Mouse (Mus musculus) spleen, adult 12 weeks (tissue): ENCODE data around the gene Bcl7a.

Experiments used
- DNase-seq: peaks from one replicate; pipeline ENCODE4 v3.0.0; 2022; ENCODE audit warnings: low spot score

Gene Bcl7a

DNA sequence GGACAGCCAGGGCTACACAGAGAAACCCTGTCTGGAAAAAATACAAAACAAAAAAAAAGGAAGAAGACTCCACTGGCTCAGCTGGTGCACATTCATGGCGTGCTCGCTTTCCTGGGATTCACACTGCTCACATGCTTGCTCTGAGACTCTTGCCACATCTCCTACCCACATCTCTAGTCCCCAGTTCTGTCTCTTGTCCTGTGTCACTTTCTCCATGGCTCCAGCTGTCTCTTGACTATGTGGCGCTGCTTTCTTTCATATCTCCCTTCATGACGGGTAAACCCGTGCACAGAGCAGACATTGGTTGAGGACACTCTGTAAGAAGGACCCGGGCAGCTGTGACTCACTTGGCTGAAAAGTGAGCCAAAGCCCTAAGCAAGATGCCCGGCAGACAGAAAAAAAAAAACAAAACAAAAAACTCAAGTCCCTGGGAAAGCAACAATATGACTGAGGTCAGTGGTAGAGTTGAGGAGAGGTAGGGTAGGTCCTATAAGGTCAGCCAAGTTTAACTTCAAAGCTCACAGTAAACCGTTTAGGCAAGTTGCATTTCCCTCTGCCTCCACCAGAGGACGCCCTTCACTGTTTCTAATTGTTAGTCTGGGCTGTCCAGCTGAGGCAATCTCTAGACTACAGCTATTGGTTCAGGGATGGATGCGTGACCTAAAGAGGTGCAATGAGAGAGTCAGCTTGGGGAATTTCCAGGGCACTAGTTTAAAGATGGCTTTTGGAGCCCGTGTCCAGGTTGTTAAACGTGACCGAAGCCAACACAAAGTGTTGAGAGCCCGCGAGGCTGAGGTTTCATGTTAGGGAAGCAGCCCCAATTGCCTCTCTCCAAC lies 33.7 kb downstream of the Bcl7a start:
- DNase-seq = peak; percentile 62

DNA sequence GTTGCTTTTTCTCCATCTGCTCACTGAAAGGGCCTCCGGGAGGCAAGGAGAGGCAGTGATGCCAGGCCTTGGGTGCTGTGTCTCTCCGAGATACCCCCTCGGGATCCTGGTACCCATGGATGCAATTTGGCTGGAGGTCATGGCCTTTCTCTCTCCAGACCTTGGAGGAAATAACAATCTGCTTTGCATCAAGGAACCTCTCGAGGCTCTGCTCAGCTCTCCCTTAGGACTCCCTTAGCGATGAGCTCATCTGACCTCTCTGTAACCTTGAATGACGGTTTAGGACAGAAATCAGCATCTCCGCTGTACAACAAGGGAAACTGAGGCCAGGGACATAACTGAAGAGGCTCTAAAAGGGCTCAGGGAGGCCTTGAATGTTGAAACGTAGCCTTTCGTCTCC lies 35.1 kb downstream of the Bcl7a start:
- no peak for DNase-seq

DNA sequence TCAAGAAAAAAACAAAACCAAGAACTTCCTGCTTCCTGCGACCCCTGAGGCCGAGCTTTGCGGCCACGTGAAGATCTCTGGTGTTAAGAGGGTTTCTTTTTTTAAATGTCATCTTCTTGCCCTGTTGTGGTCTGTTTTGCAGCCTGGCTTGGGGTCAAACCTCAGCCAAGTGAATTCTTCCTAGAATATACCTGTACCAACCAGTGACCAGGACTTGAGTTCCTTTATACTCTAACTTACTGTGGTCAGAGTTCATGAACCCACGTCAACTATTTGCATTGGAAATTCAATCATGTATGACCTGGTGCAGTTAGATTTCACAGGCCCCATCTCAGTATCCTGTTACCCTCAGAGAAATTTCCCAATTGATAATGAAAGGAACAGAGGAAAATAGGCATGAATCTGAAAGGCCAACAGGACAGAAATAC lies 35.9 kb downstream of the Bcl7a start:
- no peak for DNase-seq

DNA sequence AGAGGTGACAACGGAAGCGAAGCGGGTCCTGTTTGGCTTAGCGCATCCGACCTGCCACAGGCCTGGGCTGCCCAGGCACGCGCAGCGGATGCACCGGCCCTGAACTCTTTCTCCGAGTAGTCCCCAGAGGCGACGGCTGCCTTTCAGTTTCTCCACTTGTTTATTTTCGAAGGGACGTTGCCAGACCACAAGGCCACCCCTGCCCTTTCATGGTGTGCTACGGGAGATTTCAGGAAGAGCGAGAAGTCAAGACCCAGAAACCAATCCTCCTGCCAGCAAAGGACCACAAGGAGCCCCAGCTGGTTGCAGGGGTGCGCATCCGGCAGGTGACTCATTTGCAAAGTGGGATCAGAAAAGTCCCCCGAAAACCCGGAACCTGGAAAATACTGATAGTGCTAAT lies 38.3 kb downstream of the Bcl7a start:
- peak; percentile 29 for DNase-seq

DNA sequence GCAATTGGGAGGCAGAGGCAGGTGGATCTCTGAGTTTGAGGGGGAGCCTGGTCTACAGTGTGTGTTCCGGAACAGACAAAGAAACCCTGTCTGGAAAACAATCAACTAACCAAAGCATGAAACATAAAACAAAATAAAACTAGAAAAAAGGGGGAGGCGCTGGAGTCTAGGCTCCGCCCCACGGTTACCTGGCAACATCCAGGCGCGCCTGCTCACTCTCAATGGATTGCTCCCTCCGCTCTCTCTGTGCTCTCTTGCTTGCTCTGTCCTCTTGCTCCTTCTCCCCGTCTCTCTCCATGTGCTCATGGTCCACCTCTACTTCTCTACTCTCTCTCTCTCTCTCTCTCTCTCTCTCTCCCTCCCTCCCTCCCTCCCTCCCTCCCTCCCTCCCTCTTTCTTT lies 39.1 kb downstream of the Bcl7a start:
- DNase-seq = no peak

DNA sequence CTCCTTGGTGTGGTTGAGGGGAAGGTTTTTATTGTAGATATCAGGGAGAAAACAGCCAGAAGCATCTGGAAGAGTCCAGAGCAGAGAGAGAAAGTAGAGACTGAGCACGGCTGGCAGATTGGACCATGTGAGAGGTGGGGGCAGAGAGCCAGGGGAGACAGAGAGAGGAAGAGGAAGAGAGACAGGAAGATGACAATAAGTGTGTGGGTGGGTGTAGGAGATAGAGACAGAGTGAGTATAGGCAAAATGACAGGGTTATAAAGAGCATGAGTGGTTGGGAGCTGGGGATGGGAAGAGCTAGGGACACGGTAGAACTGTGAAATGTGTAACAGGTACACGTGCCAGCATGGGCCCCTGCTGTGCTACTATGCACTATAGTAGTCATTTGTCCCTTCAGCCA lies 44.8 kb downstream of the Bcl7a start:
- DNase-seq = no peak

DNA sequence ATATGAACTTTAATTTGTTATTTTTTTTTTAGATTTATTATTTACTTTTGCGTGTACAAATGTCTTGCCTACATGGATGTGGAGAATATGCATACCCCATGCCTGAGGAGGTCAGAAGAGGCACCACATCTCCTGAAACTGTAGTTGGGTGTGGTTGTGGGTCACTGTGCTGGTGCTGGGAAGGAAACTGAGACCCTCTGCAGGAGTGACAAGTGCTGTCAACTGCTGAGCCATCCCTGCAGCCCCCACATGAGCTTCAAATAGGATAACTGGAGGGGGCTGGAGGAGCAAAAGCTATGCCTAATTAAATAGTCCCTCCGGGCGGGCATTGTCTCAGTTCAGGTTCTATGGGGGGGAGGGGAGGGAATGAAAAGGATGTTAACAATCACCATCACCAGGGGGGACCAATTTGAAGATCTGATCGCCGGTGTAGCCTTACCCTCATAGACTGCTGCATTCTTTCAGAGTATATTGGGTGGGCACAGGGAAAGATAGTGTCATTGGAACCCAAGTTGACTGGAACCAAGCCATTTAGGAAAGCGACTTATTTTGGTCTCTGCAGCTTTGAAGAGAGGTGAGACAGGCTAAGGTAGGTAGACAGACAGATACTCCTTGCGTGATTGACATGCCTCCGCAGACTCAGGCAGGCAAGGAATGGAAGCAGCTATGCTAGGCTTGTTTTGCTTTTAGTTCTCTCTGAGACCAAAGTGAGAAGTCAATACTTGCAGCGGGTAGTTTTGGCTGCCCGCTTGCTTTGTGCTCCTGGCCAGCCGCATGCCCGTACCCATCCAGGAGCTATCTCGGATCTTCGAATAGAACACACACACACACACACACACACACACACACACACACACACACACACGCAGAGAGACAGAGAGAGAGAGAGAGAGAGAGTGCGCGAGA lies 47.2 kb downstream of the Bcl7a start:
- no peak for DNase-seq

DNA sequence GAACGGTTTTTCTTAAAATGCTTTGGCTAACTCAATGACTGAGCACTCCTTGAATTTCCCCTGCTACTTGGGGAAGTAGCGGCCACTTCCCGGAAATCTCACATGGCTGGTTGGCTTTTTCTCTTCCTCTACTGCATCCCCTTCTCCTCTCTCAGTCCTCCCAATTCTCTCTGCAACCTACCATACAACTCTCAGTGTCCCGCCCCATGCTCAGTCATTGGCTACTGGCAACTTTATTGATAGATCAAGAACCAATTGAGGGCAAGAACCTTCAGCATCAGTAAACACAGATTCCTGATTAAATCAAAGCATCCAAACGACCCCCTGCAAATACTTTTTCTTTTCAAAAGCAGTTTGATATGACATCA lies 47.8 kb downstream of the Bcl7a start:
- DNase-seq = no peak

DNA sequence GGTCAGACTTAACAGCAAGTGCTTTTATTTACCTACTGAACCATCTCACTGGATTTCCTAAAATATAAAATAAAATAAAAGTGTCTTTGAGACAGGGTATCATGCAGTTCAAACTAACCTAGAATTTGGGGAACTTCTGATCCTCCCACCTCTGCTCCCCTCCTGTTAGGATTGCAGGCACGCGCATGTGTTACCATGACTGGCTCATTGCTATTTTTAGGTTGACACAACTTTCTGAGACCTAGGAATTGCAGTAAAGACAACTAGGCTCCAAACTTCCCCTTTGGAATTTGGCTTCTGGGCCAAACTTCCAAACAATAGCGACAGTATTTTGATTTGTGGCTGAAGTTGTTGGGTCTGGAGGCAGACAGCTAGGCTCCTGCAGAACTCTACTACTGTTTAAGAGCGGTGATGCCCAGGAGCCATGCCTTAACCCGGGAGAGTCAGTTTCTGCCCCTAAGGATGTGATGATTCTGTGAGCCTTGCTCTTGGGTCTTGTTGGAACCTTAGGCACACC lies 50.2 kb downstream of the Bcl7a start:
- no peak for DNase-seq

DNA sequence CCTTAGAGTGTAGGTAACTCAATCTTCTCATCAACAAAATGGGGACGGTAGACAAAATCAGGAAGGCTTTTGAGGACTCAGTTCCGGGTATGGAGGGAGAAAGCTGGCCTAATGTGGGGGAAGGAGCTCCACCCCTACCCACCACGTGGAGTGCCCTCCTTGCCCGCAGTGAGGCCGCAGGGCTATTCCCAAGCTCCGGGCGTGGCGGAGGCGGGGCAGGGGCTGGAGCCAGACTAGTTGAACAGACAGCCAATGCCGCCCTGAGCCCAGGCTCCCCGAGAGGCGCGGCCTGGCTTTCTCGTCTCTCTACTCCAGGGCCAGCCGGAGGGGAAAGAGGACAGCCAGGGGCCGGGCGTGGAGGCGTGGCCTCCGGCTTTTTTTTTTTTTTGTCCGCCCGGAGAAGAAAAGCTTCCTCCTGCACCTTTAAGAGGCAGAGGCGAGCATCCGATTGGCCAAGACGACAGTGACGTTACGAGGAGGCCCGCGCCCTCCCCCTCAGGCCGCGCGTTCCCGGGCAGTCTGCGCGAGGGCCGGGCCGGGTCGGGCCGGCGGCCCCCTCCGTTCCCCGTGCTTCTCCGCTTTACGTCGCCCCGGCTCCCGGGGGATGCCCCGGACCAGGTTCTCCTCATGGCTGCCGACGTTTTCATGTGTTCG lies 50.8 kb downstream of the Bcl7a start, which contains the start of gene Mlxip:
Mlxip (plus strand) TSS at position 496 of the 654 bp plus-strand sequence.
- peak; percentile 76 for DNase-seq

DNA sequence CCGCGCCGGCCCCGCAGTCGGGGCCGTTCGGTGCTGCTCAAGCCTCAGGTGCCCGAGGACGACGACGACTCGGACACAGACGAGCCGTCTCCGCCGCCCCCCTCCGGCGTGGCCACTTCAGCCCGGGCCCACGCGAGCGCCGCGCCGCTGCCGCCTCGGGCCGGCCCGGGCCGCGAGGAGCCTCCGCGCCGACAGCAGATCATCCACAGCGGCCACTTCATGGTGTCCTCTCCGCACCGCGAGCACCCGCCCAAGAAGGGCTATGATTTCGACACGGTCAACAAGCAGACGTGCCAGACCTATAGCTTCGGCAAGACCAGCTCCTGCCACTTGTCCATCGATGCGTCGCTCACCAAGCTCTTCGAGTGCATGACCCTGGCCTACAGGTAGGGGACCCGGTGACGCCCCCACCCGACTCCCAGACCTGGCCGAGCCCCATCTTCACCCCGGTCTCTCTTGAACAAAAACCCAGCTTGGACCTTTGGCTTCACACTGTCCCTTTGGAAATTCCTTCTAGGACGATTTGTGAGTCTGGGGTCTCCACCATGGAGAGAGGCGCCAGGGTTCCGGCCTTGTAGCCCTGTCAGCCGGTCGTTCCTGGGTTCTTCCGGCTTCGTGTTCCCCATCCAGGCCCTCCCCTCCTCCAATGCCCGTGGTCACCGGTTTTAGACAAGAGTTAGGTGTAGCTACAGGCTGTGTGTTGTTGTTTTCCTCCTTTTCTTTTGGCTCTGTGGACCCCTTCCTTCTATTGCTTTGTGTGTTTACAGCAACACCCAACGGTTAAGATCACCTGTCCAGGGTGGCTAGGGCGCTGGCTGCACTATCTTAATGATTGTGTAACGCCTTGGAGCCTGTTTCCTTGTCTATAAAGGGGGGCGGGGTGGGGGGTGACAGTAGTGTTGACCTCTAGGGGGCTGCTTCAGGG lies 51.6 kb downstream of the Bcl7a start:
- DNase-seq = peak; percentile 21

DNA sequence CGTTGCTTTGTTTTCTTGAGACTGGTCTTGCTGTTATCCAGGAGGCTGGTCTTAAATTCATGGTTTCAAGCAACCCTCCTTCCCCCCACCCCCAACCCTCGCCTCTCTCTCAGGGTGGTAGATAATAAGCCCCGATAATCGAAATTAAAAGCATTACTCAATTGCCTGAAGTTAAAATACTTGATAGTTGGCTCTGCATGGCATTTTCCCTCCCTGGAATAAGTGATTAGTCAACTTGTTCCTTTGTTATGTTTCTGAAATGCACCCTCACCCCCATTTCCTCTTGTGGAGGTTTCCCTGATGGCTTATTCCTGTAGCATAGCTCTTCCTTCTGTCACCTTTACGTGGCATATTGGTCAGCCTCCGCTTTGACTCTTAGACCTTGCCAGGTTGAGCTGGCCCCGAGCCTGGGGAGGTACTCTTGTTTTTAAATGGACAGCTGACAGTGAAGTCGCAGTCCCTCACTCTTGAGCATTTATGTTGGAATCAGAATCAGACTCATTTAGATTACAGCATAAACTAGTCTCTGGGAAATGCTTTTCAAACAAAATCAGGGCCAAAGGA lies 53.3 kb downstream of the Bcl7a start:
- DNase-seq = no peak

DNA sequence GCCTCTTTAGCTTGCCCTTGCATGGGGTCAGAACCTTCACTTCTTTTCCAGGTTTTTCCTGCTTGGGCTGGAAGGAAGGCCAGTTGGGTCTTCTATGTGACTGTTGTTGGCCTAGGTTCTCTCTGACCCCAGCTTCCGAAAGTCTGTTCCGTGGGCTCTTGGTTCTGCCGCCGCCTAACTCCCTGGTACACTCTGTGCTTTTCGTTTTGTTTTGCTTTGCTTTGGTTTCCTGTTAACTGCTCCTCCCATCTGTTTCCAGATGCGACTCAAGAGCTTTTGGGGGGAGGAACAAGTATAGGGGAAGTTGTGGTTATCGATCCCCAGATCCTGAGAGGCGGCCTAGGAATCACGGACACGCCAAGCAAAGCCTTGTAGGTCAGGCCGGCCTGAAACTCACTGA lies 54.2 kb downstream of the Bcl7a start:
- DNase-seq = no peak

DNA sequence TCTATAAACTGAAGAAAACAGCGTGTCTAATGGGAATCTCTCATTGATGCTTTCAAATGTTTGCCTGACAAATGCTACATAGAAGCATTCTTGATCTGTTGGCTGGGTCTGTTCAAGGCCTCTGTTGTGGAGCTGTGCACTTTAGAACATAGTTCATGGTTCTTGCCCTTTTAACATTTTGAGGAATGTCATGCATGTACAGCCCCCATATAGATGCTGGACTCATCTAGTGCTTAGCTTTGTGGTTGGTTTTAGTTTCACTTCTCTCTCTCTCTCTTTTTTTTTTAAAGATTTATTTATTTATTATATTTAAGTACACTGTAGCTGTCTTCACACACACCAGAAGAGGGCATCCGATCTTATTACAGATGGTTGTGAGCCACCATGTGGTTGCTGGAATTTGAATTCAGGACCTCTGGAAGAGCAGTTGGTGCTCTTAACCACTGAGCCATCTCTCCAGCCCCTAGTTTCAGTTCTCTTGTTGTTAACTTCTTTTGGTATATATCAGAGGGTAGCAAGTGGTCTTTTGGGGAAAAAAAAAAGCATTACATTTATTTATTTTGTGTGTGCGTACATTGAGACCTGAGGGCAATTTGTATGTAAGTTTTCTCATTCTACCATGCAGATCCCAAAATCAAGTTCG lies 55.3 kb downstream of the Bcl7a start:
- no peak for DNase-seq

DNA sequence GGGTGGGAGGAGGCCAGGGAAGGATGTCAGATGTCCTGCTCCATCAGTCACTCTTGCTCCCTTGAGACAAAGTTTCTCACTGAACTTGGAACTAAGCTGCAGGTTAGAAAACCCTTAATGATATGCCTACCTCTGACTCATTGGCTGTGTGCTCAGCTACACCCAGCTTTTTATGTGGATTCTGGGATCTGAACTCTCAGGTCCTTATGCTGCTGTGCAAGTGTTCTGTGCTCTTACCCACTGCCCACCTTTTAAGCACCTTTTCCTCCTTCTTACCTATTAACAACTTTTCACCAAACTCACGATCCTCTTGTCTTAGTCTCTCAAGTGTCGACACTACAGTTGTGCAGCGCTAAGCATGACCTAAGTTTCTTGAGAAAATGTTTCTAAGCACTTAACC lies 60.8 kb downstream of the Bcl7a start:
- DNase-seq = no peak

DNA sequence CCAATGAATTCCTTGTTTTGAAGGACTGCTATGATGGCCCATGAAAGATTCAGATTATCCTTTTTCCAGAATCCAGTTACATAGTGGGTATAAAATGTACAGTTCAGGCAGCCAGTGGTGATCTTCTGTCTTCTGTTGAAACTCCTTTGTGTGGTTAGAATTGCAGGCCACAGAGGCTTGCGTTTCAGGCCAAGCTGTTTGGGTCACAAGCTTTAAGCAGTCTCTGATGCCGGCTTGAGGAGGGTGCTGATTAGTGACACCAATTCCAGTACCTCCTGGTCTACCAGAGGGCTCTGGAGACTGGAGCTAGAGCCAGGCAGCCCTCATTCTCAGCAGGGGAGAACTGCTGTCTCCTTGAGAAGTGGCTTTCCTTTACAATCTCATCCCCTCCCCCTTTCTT lies 63.3 kb downstream of the Bcl7a start:
- no peak for DNase-seq

DNA sequence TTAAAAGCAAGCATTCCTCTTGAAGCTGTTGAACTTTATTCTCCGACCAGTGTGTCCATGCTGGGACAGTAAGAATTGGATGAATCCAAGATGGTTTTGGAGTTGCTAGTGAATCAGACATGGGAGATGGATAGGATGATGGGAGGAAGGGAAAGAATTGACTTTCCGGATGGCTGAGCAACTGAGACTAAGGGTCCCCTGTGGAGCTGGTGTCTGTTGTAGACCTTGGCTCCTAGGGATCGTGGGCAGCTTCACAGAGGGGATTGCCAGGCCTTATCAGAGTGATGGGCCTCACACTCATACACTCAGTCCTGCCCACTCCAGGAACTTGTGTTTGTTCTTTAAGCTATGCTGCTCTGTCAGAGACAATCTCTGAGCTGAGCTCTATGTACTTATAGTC lies 64.5 kb downstream of the Bcl7a start:
- no peak for DNase-seq

DNA sequence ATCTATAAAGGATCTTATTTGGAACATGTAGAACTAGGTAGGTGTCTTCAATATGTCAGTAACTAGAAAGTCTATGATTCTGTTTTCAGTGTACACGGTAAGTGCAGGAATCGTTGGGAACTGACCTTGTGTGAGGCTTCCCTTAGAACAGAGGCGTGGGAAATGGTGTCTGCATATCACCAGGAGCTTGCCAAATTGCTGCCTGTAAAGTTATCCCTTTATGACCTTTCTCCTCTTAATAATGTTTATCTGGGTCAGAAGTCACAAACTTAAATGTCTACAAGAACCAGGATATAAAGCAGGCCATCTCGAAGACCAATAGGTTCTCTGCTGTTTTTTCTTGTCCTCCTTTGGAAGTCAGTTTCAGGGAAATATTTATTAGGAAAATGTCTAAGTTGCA lies 68.6 kb downstream of the Bcl7a start:
- no peak for DNase-seq

DNA sequence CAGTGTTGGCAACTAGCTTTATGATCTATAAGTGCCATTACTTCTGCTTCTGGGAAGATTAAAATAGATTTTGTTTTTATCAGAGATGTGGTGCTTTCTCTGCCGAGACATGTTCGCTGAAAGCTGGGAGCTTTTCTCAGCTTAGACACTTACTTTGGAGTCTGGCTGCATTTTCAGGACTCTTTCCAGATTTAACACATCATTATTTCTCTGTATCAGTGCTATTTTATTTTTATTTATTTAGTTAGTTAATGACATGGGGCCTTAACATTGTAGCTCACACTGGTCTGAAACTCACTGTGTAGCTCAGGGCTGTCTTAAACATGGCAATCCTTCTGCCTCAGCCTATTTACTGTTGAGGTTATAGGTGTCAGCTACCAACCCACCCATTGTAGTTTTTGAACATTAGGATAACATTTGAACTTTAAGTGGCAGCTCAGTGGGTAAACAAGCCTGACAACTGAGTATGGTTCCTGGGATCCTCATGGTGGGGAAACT lies 70.3 kb downstream of the Bcl7a start:
- no peak for DNase-seq

DNA sequence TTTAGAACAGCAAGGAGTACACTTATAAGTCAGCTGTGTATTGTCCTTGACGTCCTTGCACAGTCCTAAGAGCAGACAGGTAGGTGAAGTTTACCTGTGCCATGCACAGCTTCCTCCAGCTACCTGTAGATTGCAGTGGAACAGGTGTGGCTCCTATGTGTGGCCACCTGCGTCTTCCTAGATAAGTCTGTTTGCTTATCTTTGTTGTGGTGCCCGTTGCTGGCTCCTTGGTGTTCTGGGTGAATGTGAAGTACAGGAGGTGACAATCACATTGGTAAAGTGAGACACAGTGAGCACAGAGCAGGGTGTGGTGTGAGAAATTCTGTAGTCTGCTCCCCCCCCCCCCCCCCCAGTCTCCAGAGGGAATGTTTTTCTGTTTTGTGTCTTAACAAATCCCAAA lies 72.5 kb downstream of the Bcl7a start:
- DNase-seq = no peak
